Mouse (Mus musculus) leukemia stem cell, adult 10-12 weeks (primary cell): Measurements from ENCODE around the gene Lpin2. TPM values are rescaled to one million over a fixed set of nuclear protein-coding genes. Genes with fewer than 3 reads are reported as not detected.

Experiments used
- polyA plus RNA-seq: library from polyadenylated mRNA; stranded (reverse); fragments of >175 nt; gene quantifications from 2 replicates; pipeline ENCODE4 v1.2.3, GENCODE M21; 2012; ENCODE audit warnings: low replicate concordance

Gene Lpin2
- 9.5 and 19.4 TPM in 2 replicates for polyA plus RNA-seq

DNA sequence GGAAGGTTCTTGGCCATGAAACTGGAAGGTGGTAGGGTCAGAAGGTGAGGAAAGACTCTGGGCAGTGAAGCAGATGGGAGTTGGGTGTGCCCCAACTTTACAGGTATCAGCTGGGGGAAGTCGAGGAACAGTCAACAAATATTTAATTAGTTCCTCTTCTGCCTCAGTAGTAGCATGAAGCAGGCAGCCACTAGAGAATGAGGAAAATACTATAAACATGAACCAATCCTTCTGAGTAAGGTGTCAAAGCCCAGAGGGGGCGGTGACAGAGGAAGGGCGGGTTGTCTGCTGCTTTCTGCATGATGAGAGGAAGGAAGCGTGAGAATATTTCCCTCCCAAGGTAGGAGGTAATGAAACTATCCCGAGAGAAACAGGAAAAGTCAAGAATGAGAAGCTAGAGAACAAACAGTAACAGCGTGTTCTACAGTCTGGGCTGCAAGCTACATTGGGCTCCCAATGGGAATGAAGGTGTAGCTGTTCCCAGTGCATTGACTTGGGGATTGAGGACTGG, at the start of gene Lpin2:
Lpin2 (plus strand) TSS at position 350 of the 511 bp plus-strand sequence.

Other genes starting within 250 kb of the Lpin2 start
- 0.06 TPM in 1 of 2 replicates, not detected in the other for gene Myom1, start 179.9 kb upstream of the Lpin2 start, polyA plus RNA-seq
- 14.7 and 18.4 TPM in 2 replicates for gene Myl12a, start 179.7 kb upstream of the Lpin2 start, polyA plus RNA-seq
- 145 and 230 TPM in 2 replicates for gene Emilin2, start 129.4 kb downstream of the Lpin2 start, polyA plus RNA-seq